ENCODE assay signal across 33 mouse cellular contexts in the genomic region with DNA sequence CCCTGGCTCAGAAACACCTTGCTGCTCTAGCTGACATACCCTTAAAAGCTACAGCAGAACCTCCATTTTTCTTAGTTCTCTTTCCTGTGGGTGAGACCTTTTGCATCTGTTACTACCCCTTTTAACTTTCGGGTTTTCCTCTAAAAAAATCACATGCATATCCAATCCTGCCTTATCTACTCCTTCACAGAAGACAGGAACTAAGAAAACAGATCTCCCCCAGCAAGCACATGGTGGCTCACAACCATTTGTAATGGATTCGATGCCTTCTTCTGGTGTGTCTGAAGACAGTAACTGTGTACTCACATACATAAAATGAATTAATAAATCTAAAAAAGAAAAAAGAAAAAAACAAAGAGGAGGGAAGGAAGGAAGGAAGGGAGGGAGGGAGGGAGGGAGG.
"Had no signal": no experiment of that assay in that cellular context is flagged by ENCODE, and none has a peak within 500 bp of the region (broad histone marks: within the 10 kb centered on the region; RNA-seq: fewer than 3 reads in every experiment).

No protein-coding gene starts in this region.

- H3K27ac ChIP-seq: heart, embryonic 13.5 days; heart, embryonic 15.5 days; hindbrain, embryonic 10.5 days; hindbrain, embryonic 12.5 days; hindbrain, embryonic 13.5 days; hindbrain, embryonic 14.5 days; hindbrain, embryonic 15.5 days; hindbrain, postnatal 0 days; intestine, embryonic 15.5 days; kidney, embryonic 15.5 days; kidney, postnatal 0 days; layer of hippocampus, adult 2 months; left cerebral cortex, adult 2 months had no signal

- H3K4me3 ChIP-seq: heart, embryonic 13.5 days; heart, embryonic 15.5 days; hindbrain, embryonic 10.5 days; hindbrain, embryonic 12.5 days; hindbrain, embryonic 13.5 days; hindbrain, embryonic 15.5 days; intestine, embryonic 15.5 days; kidney, embryonic 15.5 days; layer of hippocampus, adult 2 months; left cerebral cortex, adult 2 months had no signal

- DNase-seq: heart, postnatal 10 days; heart, postnatal 14 days; heart, postnatal 36 days; heart, postnatal 4 days; kidney, adult 11 months; kidney, adult 18-20 months; kidney, adult 2 months; kidney, adult 8-10 months; kidney, adult 9 months; kidney, postnatal 10 days; kidney, postnatal 14 days; kidney, postnatal 25 days; kidney, postnatal 36 days; kidney, postnatal 4 days; layer of hippocampus, adult 9-11 months; layer of hippocampus, postnatal 36 days had no signal

- ATAC-seq: hindbrain, embryonic 16.5 days; hindbrain, postnatal 0 days; inflammation-experienced regulatory T-cells, adult 6 months; intestine, embryonic 15.5 days; intestine, embryonic 16.5 days; intestine, postnatal 0 days had no signal

- H3K4me1 ChIP-seq: heart, embryonic 13.5 days; heart, embryonic 15.5 days; hindbrain, embryonic 10.5 days; hindbrain, embryonic 12.5 days; hindbrain, embryonic 13.5 days; hindbrain, embryonic 15.5 days; intestine, embryonic 15.5 days; kidney, embryonic 15.5 days had no signal

- H3K4me2 ChIP-seq: heart, embryonic 13.5 days; heart, embryonic 15.5 days; hindbrain, embryonic 12.5 days; hindbrain, embryonic 13.5 days; hindbrain, embryonic 14.5 days; hindbrain, embryonic 15.5 days; intestine, embryonic 15.5 days; kidney, embryonic 15.5 days had no signal

- H3K9me3 ChIP-seq: heart, embryonic 13.5 days; heart, embryonic 15.5 days; hindbrain, embryonic 10.5 days; hindbrain, embryonic 12.5 days; hindbrain, embryonic 13.5 days; hindbrain, embryonic 15.5 days; intestine, embryonic 15.5 days; kidney, embryonic 15.5 days had no signal

- H3K9ac ChIP-seq: heart, embryonic 13.5 days; heart, embryonic 15.5 days; hindbrain, embryonic 12.5 days; hindbrain, embryonic 13.5 days; hindbrain, embryonic 14.5 days; hindbrain, embryonic 15.5 days; intestine, embryonic 15.5 days; kidney, embryonic 15.5 days had no signal

- H3K27me3 ChIP-seq: heart, embryonic 13.5 days; heart, embryonic 15.5 days; hindbrain, embryonic 12.5 days; hindbrain, embryonic 13.5 days; hindbrain, embryonic 15.5 days; intestine, embryonic 15.5 days; kidney, embryonic 15.5 days had no signal
